Comparison of ENCODE assay signal across 10 mouse cellular contexts in genomic region chr2:156762499-156762898, GRCm38 (mm10). TPM values are rescaled to one million over a fixed set of nuclear protein-coding genes. Genes with fewer than 3 reads are reported as not detected.
DNase-seq lines count a peak whose midpoint lies in the region; ATAC-seq and TF ChIP-seq lines count a peak whose summit lies in the region.
"Had no signal": no experiment of that assay in that cellular context is flagged by ENCODE, and none has a peak within 500 bp of the region (broad histone marks: within the 10 kb centered on the region; RNA-seq: fewer than 3 reads in every experiment).

No protein-coding gene starts in this region.

- no peak overlapping the region for H3K4me3 ChIP-seq in kidney, embryonic 16.5 days (ENCODE audit: low read length)
- H3K4me3 ChIP-seq in midbrain, postnatal 0 days (ENCODE audit: low read depth, low read length), result no peak overlapping the region
- H3K4me3 ChIP-seq in midbrain, embryonic 14.5 days (replicated peaks; ENCODE audit: low read depth, low read length), result no peak overlapping the region
- no peak overlapping the region for H3K4me3 ChIP-seq in stomach, postnatal 0 days (ENCODE audit: low read depth, low read length)

- H3K27me3 ChIP-seq in kidney, embryonic 16.5 days (ENCODE audit: insufficient read depth, low read length), result no peaks in the 10 kb centered on the region
- no peaks in the 10 kb centered on the region for H3K27me3 ChIP-seq in midbrain, postnatal 0 days (ENCODE audit: insufficient read depth, low read length)
- no peaks in the 10 kb centered on the region for H3K27me3 ChIP-seq in midbrain, embryonic 14.5 days (ENCODE audit: control insufficient read depth, insufficient read depth, low read length)
- no peaks in the 10 kb centered on the region for H3K27me3 ChIP-seq in stomach, postnatal 0 days (ENCODE audit: control insufficient read depth, insufficient read depth, low read length)

- peaks cover 15% of the 10 kb centered on the region for H3K4me1 ChIP-seq in kidney, embryonic 16.5 days (ENCODE audit: insufficient read depth, low read length)
- no peaks in the 10 kb centered on the region for H3K4me1 ChIP-seq in midbrain, postnatal 0 days (ENCODE audit: insufficient read depth, low read length)
- H3K4me1 ChIP-seq in midbrain, embryonic 14.5 days (ENCODE audit: control insufficient read depth, insufficient read depth, low read length), result no peaks in the 10 kb centered on the region
- H3K4me1 ChIP-seq in stomach, postnatal 0 days (replicated peaks; ENCODE audit: control insufficient read depth, insufficient read depth), result no peaks in the 10 kb centered on the region

- no peak overlapping the region for H3K4me2 ChIP-seq in kidney, embryonic 16.5 days (replicated peaks; ENCODE audit: low read depth, low read length)
- no peak overlapping the region for H3K4me2 ChIP-seq in midbrain, postnatal 0 days (ENCODE audit: low read depth, low read length, poor library complexity, severe bottlenecking)
- no peak overlapping the region for H3K4me2 ChIP-seq in midbrain, embryonic 14.5 days (ENCODE audit: low read length)
- H3K4me2 ChIP-seq in stomach, postnatal 0 days (replicated peaks; ENCODE audit: low read depth), result no peak overlapping the region

- TF ChIP-seq EP300 in stomach, postnatal 0 days (optimal IDR thresholded peaks at IDR 0.05), result no peak

- peak; percentile 49 to 55 for DNase-seq in adrenal gland, postnatal 36 days
- DNase-seq in adrenal gland, postnatal 4 days (ENCODE audit: low spot score in 2 of 2), result no peak
- DNase-seq in kidney, adult 18-20 months, result no peak
- peak; percentile 15 for DNase-seq in midbrain, postnatal 0 days (ENCODE audit: low spot score)
- DNase-seq in midbrain, embryonic 14.5 days, result no peak
- no peak for DNase-seq in stomach, postnatal 0 days (ENCODE audit: low spot score)
- DNase-seq in ovary, postnatal 10 days (ENCODE audit: low spot score), result no peak
- DNase-seq: cerebellum, adult 9-11 months; thymus, postnatal 4 days had no signal

- ATAC-seq in kidney, embryonic 16.5 days (ENCODE audit: low FRiP score, low TSS enrichment), result no peak
- no peak for ATAC-seq in midbrain, postnatal 0 days (ENCODE audit: low FRiP score)
- ATAC-seq in midbrain, embryonic 14.5 days (ENCODE audit: low FRiP score, low TSS enrichment), result no peak
- ATAC-seq in stomach, postnatal 0 days (ENCODE audit: low FRiP score, low TSS enrichment), result no peak

- H3K27ac ChIP-seq in kidney, embryonic 16.5 days (ENCODE audit: low read length), result peak overlapping the region; percentile 60
- H3K27ac ChIP-seq in midbrain, postnatal 0 days (ENCODE audit: low read depth, low read length), result 0 out of 2 replicates have a peak overlapping the region, but pooled peaks have one; percentile 43
- no peak overlapping the region for H3K27ac ChIP-seq in midbrain, embryonic 14.5 days (replicated peaks; ENCODE audit: low read depth, low read length)
- 0 out of 2 replicates have a peak overlapping the region, but pooled peaks have one; percentile 8 for H3K27ac ChIP-seq in stomach, postnatal 0 days (replicated peaks)

- H3K9me3 ChIP-seq in kidney, embryonic 16.5 days (ENCODE audit: low read length), result peaks cover 12% of the 10 kb centered on the region
- H3K9me3 ChIP-seq in midbrain, postnatal 0 days (ENCODE audit: low read length), result no peaks in the 10 kb centered on the region
- H3K9me3 ChIP-seq in midbrain, embryonic 14.5 days (ENCODE audit: control insufficient read depth, low read length), result 0 out of 2 replicates have a peak, but pooled peaks cover 9% of the 10 kb centered on the region
- H3K9me3 ChIP-seq in stomach, postnatal 0 days (ENCODE audit: control insufficient read depth, low read length), result no peaks in the 10 kb centered on the region

- WGBS in kidney, embryonic 16.5 days, result 45% methylated on average over 21 of the region's 21 CpGs
- 90% methylated on average over 21 of the region's 21 CpGs for WGBS in midbrain, postnatal 0 days
- 82% methylated on average over 21 of the region's 21 CpGs for WGBS in midbrain, embryonic 14.5 days
- 86% methylated on average over 21 of the region's 21 CpGs for WGBS in stomach, postnatal 0 days

- H3K36me3 ChIP-seq in kidney, embryonic 16.5 days (ENCODE audit: insufficient read depth, low read length), result peaks cover 42% of the 10 kb centered on the region
- H3K36me3 ChIP-seq in midbrain, postnatal 0 days (ENCODE audit: insufficient read depth, low read length), result peaks cover 59% of the 10 kb centered on the region
- peaks cover 75% of the 10 kb centered on the region for H3K36me3 ChIP-seq in midbrain, embryonic 14.5 days (ENCODE audit: control insufficient read depth, insufficient read depth, low read length)
- peaks cover 10% of the 10 kb centered on the region for H3K36me3 ChIP-seq in stomach, postnatal 0 days (ENCODE audit: control insufficient read depth, insufficient read depth, low read length)

- no peak for TF ChIP-seq CTCF in midbrain, postnatal 0 days (IDR thresholded peaks at IDR 0.05)
- no peak for TF ChIP-seq CTCF in stomach, postnatal 0 days (IDR thresholded peaks at IDR 0.05; ENCODE audit: low read depth)

- no peak overlapping the region; the same call in 1 of the 2 replicates for H3K9ac ChIP-seq in kidney, embryonic 16.5 days (replicated peaks; ENCODE audit: low read length)
- no peak overlapping the region for H3K9ac ChIP-seq in midbrain, postnatal 0 days (replicated peaks; ENCODE audit: low read length, poor library complexity, severe bottlenecking)
- no peak overlapping the region for H3K9ac ChIP-seq in midbrain, embryonic 14.5 days (replicated peaks; ENCODE audit: low read length)
- H3K9ac ChIP-seq in stomach, postnatal 0 days (ENCODE audit: low read length), result no peak overlapping the region

RNA-seq across cellular contexts. Expression of gene Myl9, which starts 12.7 kb away (rescaled TPM):
- total RNA-seq in adrenal gland, postnatal 36 days (2021), result 10 to 100 TPM; 56.2 to 67.3 TPM
- 10 to 100 TPM; 82.3 to 84.4 TPM for total RNA-seq in adrenal gland, postnatal 4 days (2021)
- 447 and 578 TPM in 2 replicates for polyA plus RNA-seq in kidney, embryonic 16.5 days (2015; fragmentation: Nextera tagmentation; extraction: Ambion mirVana)
- 27.4 and 30.7 TPM in 2 replicates for total RNA-seq in midbrain, postnatal 0 days (2014; rRNA removed)
- polyA plus RNA-seq in midbrain, postnatal 0 days (2015; fragmentation: Nextera tagmentation; extraction: Ambion mirVana), result 33.8 and 38.4 TPM in 2 replicates
- polyA plus RNA-seq in midbrain, embryonic 14.5 days (2014; fragmentation: Nextera tagmentation; extraction: Ambion mirVana), result 22.5 and 33.0 TPM in 2 replicates
- polyA plus RNA-seq in stomach, postnatal 0 days (2015; fragmentation: Nextera tagmentation; extraction: Ambion mirVana), result 2,268 and 2,333 TPM in 2 replicates

Comparison
In these comparisons a context has a peak if more than half of its experiments do, and no peak if none do; other contexts are left out.
1. DNase-seq: peak in adrenal gland, postnatal 36 days (2 of 2) and midbrain, postnatal 0 days (single experiment); none in adrenal gland, postnatal 4 days (0 of 2), kidney, adult 18-20 months (single experiment), midbrain, embryonic 14.5 days (single experiment), stomach, postnatal 0 days (single experiment) and ovary, postnatal 10 days (single experiment).
2. RNA of gene Myl9, which starts 12.7 kb away (polyA plus RNA-seq): 2,268 to 2,333 TPM in stomach, postnatal 0 days and 447 to 578 TPM in kidney, embryonic 16.5 days; 33.8 to 38.4 TPM in midbrain, postnatal 0 days and 22.5 to 33.0 TPM in midbrain, embryonic 14.5 days; every median in the first group is over 10 times any median in the second.